Mouse (Mus musculus) layer of hippocampus, postnatal 10 days (tissue): ENCODE results near the gene Tacr1. TPM values are rescaled to one million over a fixed set of nuclear protein-coding genes. Genes with fewer than 3 reads are reported as not detected.
A peak's percentile ranks its signal among the peaks of the same experiment; 100 is the strongest.
"Not testable (repeated sequence)": the region's sequence is repeated elsewhere in the genome, so short reads cannot be mapped to it uniquely, and the experiment has no call there.

Source experiments
- DNase-seq, 2 experiments: peaks; one replicate each; pipeline ENCODE4 v3.0.0; 2021; ENCODE audit warnings: low spot score in 2 of 2
- long read RNA-seq: library from polyadenylated mRNA; stranded (forward); transcript quantifications from one replicate; pipeline ENCODE4 v2.0.0, GENCODE M21; 2023
- total RNA-seq, 2 experiments: library from RNA; stranded (reverse); gene quantifications; 2 replicates each; pipeline ENCODE4 v1.2.3; 2021

Tacr1 gene
- 1 to 10 TPM; 3.0 to 3.7 TPM for total RNA-seq
- long read RNA-seq: 0 reads

DNA sequence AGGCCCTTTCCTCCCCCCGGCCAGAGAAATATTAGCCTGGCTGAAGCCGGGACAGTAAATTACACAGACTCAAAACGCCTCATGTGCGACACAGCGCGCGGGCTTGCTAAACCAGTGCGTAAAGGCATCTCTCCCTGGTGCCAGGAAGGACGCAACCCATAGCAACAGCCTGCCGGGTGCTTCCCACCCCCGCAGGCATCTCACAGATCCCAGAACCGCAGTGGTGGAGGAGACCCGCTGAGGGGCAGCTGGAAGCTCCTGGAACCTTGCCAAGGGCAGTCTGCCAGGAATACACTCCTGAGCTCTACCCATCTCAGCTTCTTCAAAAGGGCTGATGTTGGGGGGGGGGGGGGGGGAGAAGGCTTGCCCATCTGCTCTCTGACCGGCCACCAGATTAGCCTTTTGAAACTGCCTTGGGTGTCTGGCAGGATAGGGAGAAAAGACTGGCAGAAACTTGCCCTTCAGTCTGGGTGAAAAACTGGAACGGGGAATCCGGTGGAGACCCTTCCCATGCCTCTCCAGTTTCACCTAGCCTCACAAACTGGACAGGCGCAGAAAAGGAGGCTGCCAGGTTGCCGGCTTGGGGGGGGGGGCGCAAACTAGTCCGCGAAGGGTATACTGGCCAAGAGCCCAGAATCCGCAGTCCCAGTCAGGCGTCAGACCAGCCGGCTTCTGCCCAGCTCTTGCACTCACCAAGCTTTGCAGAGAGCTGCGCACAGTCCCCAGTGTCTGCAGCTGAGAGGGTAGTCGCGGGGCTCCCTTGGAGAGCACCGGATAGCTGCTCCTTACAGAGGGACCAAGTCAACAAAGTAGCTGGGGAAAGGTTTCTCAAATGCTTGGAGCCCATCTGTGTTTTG is at the start of gene Tacr1:
Gene Tacr1 (plus strand): TSS at position 740 of the 857 bp plus-strand sequence.
- peak; percentile 80 to 82 for DNase-seq

DNA sequence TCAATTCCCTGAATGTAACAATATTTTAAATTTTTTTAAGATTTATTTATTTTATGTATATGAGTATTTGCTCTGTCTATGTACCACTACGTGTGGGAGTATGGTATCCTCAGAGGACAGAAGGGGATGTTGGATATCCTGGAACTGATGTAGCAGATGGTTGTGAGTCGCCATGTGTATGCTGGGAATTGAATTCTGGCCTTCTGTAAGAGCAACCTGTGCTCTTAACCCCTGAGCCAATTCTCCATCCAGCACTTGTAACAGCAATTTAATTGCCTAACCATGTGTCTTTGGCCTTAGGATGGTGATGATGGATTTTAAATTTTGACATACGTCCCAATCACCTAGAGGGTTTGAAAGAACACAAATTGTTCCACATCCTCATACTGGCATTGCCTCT is 26.0 kb upstream of the Tacr1 start:
- peak in 1 of 2 experiments; percentile 5 for DNase-seq

DNA sequence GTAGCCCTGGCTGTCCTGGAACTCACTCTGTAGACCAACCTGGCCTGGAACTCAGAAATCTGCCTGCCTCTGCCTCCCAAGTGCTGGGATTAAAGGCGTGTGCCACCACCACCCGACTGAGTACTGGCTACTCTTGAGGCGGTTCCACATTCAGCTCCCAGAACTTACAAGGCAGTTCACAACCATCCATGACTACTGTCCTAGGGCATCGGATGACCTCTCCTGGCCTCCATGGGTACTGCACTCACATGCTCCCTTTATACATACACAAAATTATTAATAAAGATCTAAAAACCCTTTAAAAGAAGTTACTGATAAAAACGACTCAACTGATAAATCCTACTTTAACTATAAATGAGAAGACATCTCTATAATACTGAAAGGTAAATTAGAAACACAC is 18.6 kb upstream of the Tacr1 start:
- DNase-seq: no peak

DNA sequence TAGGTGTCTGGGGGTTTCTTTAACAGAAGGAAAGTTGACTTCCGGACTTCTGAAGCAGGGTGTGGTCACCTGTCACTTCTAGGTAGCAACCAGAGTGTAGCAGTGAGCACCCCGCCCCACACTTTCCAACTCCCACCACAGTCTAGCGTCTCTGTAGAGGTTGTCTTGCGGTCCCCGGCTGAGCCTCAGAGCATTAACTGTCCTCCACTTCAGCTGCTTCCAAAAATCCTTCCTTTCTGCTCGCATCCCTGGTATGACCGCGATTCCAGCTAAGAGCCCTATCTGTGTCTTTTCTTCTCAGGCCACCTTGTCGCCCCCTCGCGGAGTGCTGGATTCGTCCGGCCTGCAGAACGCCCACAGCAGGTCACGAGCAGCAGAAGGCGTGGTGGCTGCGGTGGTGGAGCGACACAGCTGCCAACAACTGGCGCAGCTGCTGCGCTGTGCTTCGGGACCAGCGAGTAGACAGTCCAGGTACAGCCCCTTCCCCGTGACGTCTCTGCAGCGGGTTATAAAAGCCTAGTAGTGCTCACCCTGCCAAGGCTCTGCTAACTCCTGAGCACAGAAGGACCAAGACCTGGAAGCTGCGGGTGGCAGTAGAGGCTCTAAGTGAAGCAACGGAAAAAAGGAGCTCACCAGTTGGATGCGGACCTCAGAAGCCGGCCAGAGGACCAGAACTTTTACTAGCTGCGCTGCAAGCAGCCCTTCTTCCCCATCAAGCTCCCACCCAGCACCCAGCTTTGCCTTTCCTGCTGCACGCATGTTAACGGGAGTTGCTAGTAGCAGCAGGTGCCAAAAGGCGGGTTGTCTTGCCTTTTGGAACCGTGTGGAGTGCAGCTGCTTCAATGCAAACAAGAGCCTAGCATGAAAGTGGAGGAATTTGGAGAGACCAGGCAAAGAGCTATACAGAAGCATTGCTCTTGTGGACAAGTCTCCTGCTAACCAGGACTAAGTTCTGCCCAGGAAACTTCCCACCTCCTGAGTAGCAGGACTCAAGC is 664 bp downstream of the Tacr1 start:
- DNase-seq: peak; percentile 47 to 60

DNA sequence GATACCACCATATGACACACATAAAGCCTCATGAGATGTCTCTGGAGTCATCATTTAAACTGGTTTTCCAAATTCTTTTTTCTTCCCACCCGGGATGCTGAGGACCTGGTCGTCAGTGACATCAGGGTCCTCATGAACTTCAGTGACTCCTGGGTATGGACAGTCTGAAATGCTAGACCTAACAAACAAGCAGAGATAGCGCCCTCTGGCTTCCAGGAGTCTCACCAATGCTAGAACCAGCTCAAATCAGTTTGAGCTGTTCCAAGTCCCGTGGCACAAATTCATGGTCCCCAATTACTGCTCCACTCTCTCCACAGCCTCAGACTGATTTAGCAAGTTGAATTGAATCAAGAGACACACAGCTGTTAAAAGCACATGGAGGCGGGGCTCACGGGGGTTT is 16.2 kb downstream of the Tacr1 start:
- no peak for DNase-seq

DNA sequence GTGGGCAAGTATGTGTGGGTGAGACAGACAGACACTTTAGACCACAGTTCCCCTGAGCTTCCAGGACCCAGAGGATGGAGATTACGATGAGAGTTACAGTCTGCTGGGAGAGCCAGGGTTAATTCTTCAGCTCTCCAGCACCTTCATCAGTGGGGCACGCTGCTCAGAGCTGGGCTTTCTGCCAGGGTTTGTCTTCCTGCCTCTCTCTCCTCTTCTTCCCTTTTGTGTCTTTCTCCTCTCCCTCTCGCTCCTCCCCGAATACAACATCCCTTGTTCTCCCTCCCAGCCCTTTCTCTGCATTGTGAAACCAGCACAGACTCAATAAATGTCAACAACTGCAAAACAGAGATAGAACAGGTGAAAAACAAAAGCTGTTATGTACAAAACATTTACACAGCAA is 18.1 kb downstream of the Tacr1 start:
- no peak for DNase-seq

DNA sequence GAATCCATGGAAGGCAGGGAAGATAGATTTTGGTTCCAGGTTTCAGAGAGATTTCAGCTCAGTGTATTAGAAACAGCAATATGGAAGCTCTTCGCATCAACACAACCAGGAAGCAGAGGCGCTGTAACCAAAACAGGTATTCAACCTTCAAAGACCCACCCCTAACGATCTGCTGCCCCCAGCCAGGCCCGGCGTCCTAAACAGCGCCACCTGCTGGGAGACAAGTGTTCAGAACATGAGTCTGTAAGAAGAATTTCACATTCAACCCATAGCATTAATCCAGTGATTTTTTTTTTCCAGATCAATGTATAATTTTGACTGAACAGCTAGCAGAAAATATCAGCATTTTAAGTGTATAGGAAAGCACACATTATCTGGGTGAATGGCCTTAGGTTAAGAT is 26.8 kb downstream of the Tacr1 start:
- no peak for DNase-seq

DNA sequence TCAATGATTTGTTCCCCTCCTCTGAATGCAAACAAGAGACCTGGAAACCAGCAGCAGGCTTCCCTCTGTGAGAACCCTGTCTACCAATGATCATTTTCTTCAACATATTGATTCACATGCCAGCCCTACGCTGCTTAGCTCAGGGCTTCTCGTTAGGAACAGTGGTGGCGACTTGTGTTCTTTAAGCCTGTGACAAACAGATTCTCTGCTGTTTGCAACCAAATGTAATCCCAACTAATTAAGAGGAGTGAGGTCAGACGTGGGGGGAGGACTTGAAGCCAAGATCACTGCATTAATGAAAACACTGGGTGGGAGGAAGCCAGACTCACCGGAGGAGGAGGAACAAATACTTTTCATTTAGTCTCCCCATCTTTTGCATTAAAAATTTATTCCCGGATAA is 27.6 kb downstream of the Tacr1 start:
- DNase-seq: no peak

DNA sequence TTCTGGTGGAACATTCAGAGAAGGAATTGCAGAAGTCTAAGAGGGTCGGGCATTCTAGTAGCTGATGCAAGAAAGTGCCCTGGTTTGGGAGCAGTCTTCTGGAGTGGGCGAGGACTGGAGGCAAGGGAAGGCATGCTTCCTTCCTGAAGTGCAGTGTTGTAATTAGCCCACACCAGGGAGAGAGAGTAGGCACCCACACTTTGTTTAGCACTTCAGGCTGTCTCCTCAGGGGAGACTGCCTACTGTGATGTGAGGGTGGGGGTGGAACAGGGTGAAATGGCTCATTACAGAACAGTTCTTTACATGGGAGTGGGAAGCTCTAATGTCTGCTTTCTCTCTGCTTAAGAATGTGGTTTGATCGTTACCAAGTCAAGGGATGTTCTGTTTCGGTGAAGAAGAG is 35.0 kb downstream of the Tacr1 start:
- no peak for DNase-seq

DNA sequence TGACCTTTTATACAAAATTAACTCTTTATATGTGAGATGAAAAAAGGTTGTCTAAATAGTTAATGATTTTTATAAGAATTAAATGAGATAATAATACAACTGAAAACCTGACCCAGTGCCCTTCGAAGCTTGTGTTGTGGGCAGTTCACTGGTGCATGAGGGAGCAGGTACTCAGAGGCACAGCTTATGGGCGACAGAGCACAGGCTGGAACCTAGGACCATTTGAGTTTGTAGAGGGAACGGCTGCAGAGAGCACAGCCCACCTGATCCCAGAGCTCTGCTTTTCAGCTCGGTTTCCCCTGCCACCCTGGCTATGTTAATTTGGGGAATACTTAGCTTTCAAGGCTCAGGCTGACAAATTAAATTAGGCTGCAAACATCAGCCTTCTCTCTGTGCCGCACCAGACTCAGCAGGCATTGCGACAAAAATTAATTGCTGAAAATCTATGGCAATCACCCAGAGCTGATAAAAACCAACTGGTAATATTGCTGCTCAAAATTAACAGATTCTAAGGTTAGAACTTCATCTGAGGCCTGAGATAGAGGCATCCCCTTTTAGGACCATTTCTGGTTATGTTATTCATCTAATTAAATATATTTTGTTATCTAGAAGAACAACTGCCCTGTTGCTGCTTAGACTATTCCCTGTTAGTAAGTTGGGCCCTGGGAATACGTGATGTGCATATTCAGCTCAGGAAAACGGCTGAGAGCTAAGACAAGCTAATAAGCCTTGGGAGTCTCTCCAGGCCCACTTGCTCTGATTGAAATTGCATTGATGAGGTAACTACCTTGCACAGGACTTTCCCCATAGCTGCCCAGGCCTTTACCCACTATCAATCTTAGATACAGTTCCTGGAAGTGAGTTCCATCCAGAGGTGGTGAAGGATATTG is 50.3 kb downstream of the Tacr1 start:
- not testable (repeated sequence) for DNase-seq

DNA sequence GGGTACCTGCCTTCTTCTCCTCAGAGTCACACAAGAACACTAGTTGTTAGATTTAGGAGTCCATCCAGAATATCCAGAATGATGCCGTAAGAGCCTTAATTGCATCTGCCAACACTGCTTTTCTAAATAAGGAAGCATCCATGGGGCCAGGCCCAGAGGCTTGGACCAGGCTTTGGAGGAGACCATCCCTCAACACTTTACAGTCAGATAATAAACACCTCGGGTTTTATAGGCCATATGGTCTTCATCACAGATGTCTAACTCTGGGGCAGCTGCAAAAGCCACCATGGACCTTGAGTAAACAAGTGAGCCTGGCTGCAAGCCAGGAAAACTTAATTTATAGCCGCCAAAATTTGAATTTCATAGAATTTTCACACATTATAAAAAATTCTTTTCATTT is 53.1 kb downstream of the Tacr1 start:
- no peak for DNase-seq

DNA sequence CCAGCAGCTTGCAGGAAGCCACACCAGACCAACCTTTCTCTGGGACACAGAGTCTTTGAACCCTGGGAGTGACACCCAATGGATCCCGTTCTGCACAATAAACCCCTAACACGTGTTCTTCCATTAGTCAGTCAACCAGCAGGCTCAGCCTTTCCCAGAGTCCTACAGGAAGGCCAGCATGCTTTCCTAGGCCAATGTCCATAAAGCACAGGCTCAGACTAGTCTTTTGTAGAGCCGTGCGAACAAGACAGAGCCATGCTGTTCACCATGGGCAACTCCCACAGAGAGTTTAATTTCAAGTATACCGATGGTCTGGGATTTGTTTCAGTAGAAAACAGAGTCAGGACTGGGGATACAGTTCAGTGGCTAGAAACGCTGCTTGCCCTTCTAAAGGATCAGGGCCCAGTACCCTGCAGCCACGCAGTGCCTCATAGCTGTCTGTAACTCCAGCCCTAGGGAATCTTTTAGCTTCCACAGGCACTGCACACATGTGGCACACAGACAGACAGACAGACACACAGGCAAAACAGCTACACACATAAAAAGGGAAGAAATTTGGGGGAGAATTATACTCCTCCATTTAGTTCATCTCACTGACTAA is 55.1 kb downstream of the Tacr1 start:
- no peak for DNase-seq

DNA sequence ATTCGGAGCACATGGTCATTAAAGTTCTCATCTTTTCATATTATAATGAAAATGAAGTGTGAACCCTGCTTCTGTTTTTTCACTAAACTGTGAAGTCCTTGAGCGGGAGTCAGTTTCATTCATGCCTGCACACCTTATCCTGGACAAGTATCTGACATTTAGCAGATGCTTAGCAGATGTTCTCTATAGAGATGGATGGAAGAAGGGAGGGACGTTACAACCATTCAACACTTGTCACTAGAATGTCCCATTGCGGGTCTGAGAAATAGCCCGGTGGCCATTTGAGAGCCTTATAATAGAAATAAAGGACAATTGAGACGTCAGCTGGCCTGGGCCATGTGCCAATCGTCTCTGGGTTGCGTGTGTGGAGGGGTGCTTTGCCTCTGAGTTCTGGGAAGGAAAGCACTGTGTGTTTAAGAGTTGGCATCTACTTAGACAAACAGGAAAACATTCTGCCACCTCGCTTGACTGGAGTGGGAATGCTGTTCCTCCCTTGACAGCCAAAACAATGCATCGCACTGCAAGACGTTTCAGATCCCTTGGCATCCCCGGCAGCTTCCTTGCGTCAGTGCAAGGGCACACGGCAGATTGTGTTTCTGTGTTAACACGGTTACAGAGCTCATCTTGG is 56.7 kb downstream of the Tacr1 start:
- DNase-seq: peak in 1 of 2 experiments; percentile 31

DNA sequence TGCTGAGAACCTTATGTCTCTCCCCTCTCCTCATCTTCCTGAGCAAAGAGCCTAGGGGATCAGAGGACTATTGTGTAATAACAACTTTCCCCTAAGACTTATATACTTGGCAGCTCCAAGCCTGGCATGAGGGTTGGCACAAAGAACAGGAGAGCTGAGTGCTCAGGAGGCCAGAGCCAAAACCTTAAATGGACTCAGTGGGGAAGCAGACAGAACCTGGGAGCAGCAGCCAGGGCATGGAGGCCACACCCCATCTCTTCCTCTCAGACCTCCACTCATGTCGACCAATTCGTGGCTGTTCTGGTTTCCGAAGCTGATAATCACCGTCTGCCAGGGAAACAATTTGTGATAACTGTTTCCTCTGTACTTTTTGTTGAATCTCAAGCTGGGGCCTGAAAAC is 61.0 kb downstream of the Tacr1 start:
- DNase-seq: no peak

DNA sequence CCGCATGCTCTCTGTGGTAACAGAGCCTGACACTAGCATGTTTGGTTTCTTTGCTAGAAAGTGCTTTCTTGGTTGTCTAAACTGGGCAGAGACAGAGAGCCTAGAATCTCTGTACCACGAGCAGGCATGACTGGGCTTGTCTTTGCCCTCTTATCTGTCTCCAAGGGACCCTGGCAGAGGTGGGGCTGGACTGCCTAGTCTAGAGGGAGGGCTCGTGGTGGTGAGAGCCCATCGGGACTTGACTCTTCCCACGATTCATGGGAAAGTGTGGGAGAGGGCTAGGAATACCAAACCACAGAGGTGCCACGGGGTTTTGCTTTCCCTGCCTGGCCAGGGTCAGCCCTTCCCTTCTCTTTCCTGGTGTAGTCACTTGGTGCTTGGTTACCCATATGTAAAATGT is 72.3 kb downstream of the Tacr1 start:
- DNase-seq: no peak

DNA sequence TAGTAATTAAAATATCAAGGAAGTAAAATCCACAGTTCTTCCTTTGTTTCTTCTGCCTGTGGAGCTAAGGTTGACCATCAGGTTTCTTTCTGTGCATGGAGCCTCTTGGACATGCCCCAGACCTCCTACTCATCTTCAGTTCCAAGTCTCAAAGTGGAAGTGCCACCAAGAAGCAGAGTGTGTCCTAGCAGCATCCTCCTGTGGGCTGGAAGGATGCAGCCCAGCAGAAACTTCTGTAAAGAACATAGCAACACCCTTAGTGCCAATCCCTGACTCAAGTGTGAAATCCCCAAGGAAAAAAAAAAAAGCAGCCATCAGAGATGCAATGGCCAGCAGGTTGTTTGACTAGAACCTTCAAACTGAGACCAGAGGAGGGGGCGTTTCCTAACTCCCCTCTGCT is 81.7 kb downstream of the Tacr1 start:
- no peak for DNase-seq

DNA sequence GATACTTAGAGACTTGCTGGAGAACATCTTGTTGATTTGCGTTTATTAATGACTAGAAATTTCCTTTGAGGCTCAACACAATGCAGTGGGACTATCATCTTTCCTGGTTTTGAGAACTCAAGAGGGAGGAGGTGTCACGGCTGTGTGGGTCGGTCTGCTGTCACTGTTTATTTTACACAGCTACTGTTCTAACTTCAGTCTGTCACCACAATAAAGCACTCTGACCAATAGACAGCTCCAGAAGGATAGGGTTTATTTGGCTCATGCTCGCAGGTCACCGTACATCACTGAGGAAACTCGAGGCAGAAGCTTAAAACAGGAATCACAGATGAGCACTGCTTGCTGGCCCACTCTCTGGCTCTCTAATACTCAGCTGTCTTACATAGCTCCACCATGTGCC is 92.3 kb downstream of the Tacr1 start:
- DNase-seq: no peak

DNA sequence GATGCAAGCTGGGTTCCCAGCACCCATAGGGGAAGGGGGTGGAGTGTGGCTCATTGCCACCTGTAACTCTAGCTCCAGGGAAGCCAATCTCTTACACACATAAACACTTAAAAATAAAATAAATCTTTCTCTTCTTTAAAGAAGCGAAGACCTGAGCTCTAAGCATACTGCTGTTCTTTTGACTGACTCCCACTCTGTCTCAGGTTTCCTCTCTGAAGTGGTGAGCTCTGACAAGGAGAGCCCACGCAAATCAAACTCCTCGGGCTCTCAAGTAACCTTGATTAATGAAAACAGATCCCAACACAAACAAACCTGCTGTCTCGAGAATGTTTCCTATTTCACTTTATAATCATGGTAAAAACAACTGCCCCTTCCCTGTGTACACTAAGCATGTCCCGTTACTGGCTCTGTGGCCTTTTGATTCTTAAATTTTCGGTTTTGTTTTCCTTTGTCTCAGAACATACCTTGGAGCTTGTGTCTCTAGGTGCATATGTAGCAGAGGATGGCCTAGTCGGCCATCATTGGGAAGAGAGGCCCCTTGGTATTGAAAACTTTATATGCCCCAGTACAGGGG is 108.8 kb downstream of the Tacr1 start:
- DNase-seq: no peak

DNA sequence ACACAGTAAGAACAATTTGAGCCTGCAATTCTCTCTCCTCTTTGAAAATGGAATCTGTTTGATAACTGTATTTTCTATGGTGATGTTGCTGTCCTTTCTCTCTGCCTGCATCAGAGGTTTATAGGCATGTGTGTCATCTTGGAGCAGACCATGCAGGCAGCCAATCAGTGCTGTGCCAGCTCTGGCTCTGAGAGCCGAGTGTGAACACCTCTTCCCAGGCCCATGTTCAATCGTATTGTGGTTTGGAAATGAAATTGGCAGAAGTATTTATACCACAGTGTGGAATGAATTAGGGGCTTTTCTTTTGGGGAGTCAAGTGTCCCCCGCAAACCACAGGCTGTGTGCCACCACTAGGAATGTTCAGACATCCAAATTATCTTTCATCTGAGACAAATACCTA is 117.5 kb downstream of the Tacr1 start:
- peak in 1 of 2 experiments; percentile 38 for DNase-seq

DNA sequence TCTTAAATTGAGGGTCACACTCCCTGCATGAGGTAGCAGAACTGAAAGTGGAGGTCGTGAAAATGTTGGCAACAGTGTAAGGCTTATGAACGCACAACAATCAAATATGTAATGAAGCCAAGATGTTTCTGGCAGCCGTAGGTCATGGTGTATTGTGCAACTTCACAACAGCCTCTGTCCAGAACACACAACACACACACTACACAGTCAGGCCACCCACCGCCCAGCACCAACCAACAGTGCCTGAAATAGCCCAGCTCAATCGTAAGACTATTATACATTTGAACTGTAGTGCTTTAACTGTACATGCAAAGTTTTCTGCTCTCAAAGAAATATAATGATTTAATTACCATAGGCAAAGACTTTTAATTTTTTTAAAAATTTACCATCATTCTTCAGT is 120.4 kb downstream of the Tacr1 start:
- DNase-seq: no peak
